8 mouse cellular contexts compared by ENCODE assay signal in the genomic region with DNA sequence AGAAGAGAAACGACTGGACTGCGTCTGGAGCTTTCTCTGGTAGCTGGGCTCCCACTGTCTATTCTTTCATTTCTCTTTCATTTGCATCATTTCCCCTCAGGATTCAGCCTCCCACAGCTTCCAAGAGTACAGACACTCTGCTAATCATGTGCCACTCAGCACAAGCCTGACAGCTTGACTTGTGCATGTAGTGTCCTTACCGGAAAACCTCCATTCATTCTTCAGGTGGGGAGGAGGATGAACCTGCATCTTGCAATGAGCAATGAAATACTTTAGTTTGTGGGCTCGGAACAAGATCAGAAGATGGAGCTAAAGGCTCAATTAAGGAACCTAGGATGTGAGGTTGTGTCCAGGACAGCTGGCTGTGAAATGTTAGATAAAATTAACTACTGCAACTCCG.
DNase-seq lines count a peak whose midpoint lies in the region; ATAC-seq and TF ChIP-seq lines count a peak whose summit lies in the region.

No protein-coding gene starts in this region.

- H3K36me3 ChIP-seq in kidney, postnatal 0 days (ENCODE audit: insufficient read depth, low read length) = no peaks in the 10 kb centered on the region
- H3K36me3 ChIP-seq in embryonic facial prominence, embryonic 12.5 days = no peaks in the 10 kb centered on the region
- no peaks in the 10 kb centered on the region for H3K36me3 ChIP-seq in midbrain, embryonic 15.5 days (replicated peaks)

- WGBS in kidney, postnatal 0 days = 3% methylated on average over 5 of the region's 5 CpGs
- 4% methylated on average over 5 of the region's 5 CpGs for WGBS in embryonic facial prominence, embryonic 12.5 days
- 2% methylated on average over 5 of the region's 5 CpGs for WGBS in midbrain, embryonic 15.5 days

- no peaks in the 10 kb centered on the region; the same call in 1 of the 2 replicates for H3K4me1 ChIP-seq in kidney, postnatal 0 days (replicated peaks; ENCODE audit: insufficient read depth, low read length)
- H3K4me1 ChIP-seq in embryonic facial prominence, embryonic 12.5 days = peaks cover 10% of the 10 kb centered on the region
- peaks cover 15% of the 10 kb centered on the region for H3K4me1 ChIP-seq in midbrain, embryonic 15.5 days

- no peaks in the 10 kb centered on the region for H3K27me3 ChIP-seq in kidney, postnatal 0 days (ENCODE audit: insufficient read depth, low read length)
- H3K27me3 ChIP-seq in embryonic facial prominence, embryonic 12.5 days = 0 out of 2 replicates have a peak, but pooled peaks cover 3% of the 10 kb centered on the region
- H3K27me3 ChIP-seq in midbrain, embryonic 15.5 days (replicated peaks) = no peaks in the 10 kb centered on the region

- TF ChIP-seq CTCF in kidney, postnatal 0 days (IDR thresholded peaks at IDR 0.05; ENCODE audit: low read depth) = peak; percentile 14; the same call in 1 of the 2 replicates

- peak overlapping the region; percentile 56 for H3K9ac ChIP-seq in kidney, postnatal 0 days (ENCODE audit: low read depth, low read length)
- H3K9ac ChIP-seq in embryonic facial prominence, embryonic 12.5 days = no peak overlapping the region; the same call in 1 of the 2 replicates
- H3K9ac ChIP-seq in midbrain, embryonic 15.5 days = peak overlapping the region; percentile 61

- H3K27ac ChIP-seq in kidney, postnatal 0 days = no peak overlapping the region
- no peak overlapping the region for H3K27ac ChIP-seq in embryonic facial prominence, embryonic 12.5 days
- H3K27ac ChIP-seq in midbrain, embryonic 15.5 days = peak overlapping the region; percentile 31

- no peak for ATAC-seq in kidney, postnatal 0 days (replicated peaks; ENCODE audit: low FRiP score, low read depth)
- no peak for ATAC-seq in embryonic facial prominence, embryonic 12.5 days (ENCODE audit: insufficient number of reproducible peaks, insufficient read depth, low FRiP score, low TSS enrichment)
- peak; percentile 44 for ATAC-seq in inflammation-experienced regulatory T-cells, adult 6 months
- ATAC-seq in midbrain, embryonic 15.5 days (replicated peaks) = peak; percentile 53

- peak overlapping the region; percentile 54 for H3K4me3 ChIP-seq in kidney, postnatal 0 days (replicated peaks; ENCODE audit: low read depth, low read length)
- peak overlapping the region; percentile 60 for H3K4me3 ChIP-seq in embryonic facial prominence, embryonic 12.5 days
- peak overlapping the region; percentile 62 for H3K4me3 ChIP-seq in midbrain, embryonic 15.5 days

- peak; percentile 18 for DNase-seq in kidney, postnatal 0 days (ENCODE audit: low spot score)
- no peak for DNase-seq in kidney, postnatal 10 days
- peak; percentile 6 for DNase-seq in MN1 (ENCODE audit: low spot score)
- DNase-seq in adrenal gland, postnatal 14 days = no peak
- no peak for DNase-seq in kidney, adult 9 months

- H3K9me3 ChIP-seq in kidney, postnatal 0 days (replicated peaks; ENCODE audit: low read length) = no peaks in the 10 kb centered on the region
- H3K9me3 ChIP-seq in embryonic facial prominence, embryonic 12.5 days = no peaks in the 10 kb centered on the region
- no peaks in the 10 kb centered on the region for H3K9me3 ChIP-seq in midbrain, embryonic 15.5 days

- peak overlapping the region; percentile 98 for H3K4me2 ChIP-seq in kidney, postnatal 0 days (ENCODE audit: low read length)
- peak overlapping the region; percentile 97 for H3K4me2 ChIP-seq in embryonic facial prominence, embryonic 12.5 days (replicated peaks)
- peak overlapping the region; percentile 98 for H3K4me2 ChIP-seq in midbrain, embryonic 15.5 days

Comparison
In these comparisons a context has a peak if more than half of its experiments do, and no peak if none do; other contexts are left out.
1. DNase-seq: peak in kidney, postnatal 0 days (single experiment) and MN1 (single experiment); none in kidney, postnatal 10 days (single experiment), adrenal gland, postnatal 14 days (single experiment) and kidney, adult 9 months (single experiment).
2. ATAC-seq: peak in inflammation-experienced regulatory T-cells, adult 6 months (single experiment) and midbrain, embryonic 15.5 days (single experiment); none in kidney, postnatal 0 days (single experiment) and embryonic facial prominence, embryonic 12.5 days (single experiment).
3. Peak in every context shown above with its lines, with median percentiles within 50 percentile points of each other: H3K4me2 ChIP-seq and H3K4me3 ChIP-seq.